Mouse (Mus musculus) lung, adult 2 months (tissue): ENCODE data around the gene Sel1l3.

ENCODE experiments used
- CTCF ChIP-seq: fragments of 200-500 bp; IDR thresholded peaks from 2 replicates; pipeline ENCODE4 v1.5.1; 2011; ENCODE audit warnings: mild to moderate bottlenecking, low read length, control low read depth; ENCODE audit not compliant: insufficient read depth
- POLR2A ChIP-seq: fragments of 200-500 bp; IDR thresholded peaks from 2 replicates; pipeline ENCODE4 v1.6.1; 2011; ENCODE audit warnings: low read depth, mild to moderate bottlenecking, control low read depth, low read length, borderline replicate concordance; ENCODE audit errors: extremely low read depth

GRCm38 (mm10) chr5:53194841-53195240 lies 18.9 kb downstream of the Sel1l3 start:
- TF ChIP-seq CTCF: no peak
- no peak for TF ChIP-seq POLR2A
